In the genomic region with DNA sequence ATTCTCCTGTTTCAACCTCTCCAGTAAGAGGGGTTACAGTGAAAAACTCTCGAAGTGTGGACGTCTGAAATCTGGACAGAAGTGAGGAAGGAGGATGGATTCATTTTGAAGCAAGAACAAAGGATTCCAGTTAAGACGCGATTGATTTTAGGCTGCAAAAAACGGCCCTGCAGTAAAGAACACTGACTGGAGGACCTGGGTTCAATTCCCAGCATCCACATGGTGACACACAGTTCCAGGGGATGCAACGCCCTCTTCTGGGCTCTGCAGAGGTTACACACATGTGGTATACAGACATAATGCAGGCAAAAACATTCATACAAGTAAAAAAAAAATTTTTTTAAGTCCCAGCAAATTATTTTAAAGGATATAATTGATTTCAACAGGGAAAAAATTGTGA, we compare ENCODE assay signal across 9 mouse cellular contexts. TPM values are rescaled to one million over a fixed set of nuclear protein-coding genes. Genes with fewer than 3 reads are reported as not detected.
DNase-seq lines count a peak whose midpoint lies in the region; ATAC-seq lines count a peak whose summit lies in the region.
"Had no signal": no experiment of that assay in that cellular context is flagged by ENCODE, and none has a peak within 500 bp of the region (broad histone marks: within the 10 kb centered on the region; RNA-seq: fewer than 3 reads in every experiment).

No protein-coding gene starts in this region.

- H3K27me3 ChIP-seq in heart, embryonic 14.5 days (ENCODE audit: control insufficient read depth, insufficient read depth, low read length): no peaks in the 10 kb centered on the region
- peaks cover 14% of the 10 kb centered on the region for H3K27me3 ChIP-seq in hindbrain, embryonic 15.5 days
- 0 out of 2 replicates have a peak, but pooled peaks cover 3% of the 10 kb centered on the region for H3K27me3 ChIP-seq in midbrain, embryonic 15.5 days (replicated peaks)

- H3K4me2 ChIP-seq in heart, embryonic 14.5 days (ENCODE audit: low read length): peak overlapping the region; percentile 91
- H3K4me2 ChIP-seq in hindbrain, embryonic 15.5 days: peak overlapping the region; percentile 95
- H3K4me2 ChIP-seq in midbrain, embryonic 15.5 days: peak overlapping the region; percentile 91

- H3K4me3 ChIP-seq in heart, embryonic 14.5 days (ENCODE audit: control insufficient read depth in 1 of 2, insufficient read depth in 1 of 2, low read depth in 1 of 2, low read length in 2 of 2): peak overlapping the region; percentile 64 to 67; a peak in 3 of 4 replicates
- H3K4me3 ChIP-seq in hindbrain, embryonic 15.5 days: peak overlapping the region; percentile 85
- H3K4me3 ChIP-seq in midbrain, embryonic 15.5 days: peak overlapping the region; percentile 90

- DNase-seq in heart, adult 9 months (ENCODE audit: low spot score in 2 of 2): no peak
- peak; percentile 18 for DNase-seq in brain, adult 2 months (ENCODE audit: low read depth, low spot score)
- no peak for DNase-seq in frontal cortex, adult 2 months (ENCODE audit: extremely low spot score in 1 of 2, low spot score in 1 of 2)

- no peaks in the 10 kb centered on the region for H3K36me3 ChIP-seq in heart, embryonic 14.5 days (ENCODE audit: control insufficient read depth, insufficient read depth, low read length)
- H3K36me3 ChIP-seq in hindbrain, embryonic 15.5 days: no peaks in the 10 kb centered on the region
- no peaks in the 10 kb centered on the region for H3K36me3 ChIP-seq in midbrain, embryonic 15.5 days (replicated peaks)

- no peak for ATAC-seq in heart, embryonic 14.5 days (ENCODE audit: insufficient number of reproducible peaks, insufficient read depth, low FRiP score, low read depth)
- no peak for ATAC-seq in hindbrain, embryonic 15.5 days (ENCODE audit: low FRiP score, low read depth)
- ATAC-seq in midbrain, embryonic 15.5 days (replicated peaks): no peak
- no peak for ATAC-seq in megakaryocyte-erythroid progenitor cell, adult 5-6 weeks (replicated peaks; ENCODE audit: low FRiP score, low TSS enrichment, poor library complexity, severe bottlenecking)
- ATAC-seq in erythroid progenitor cell, adult 5-6 weeks (replicated peaks; ENCODE audit: low FRiP score, poor library complexity, severe bottlenecking): no peak

- no peak overlapping the region for H3K27ac ChIP-seq in heart, embryonic 14.5 days (replicated peaks in 1 of 2; ENCODE audit: control insufficient read depth in 1 of 2, insufficient read depth in 1 of 2, low read depth in 2 of 2, low read length in 2 of 2)
- no peak overlapping the region for H3K27ac ChIP-seq in hindbrain, embryonic 15.5 days (replicated peaks)
- H3K27ac ChIP-seq in midbrain, embryonic 15.5 days: no peak overlapping the region
- H3K27ac ChIP-seq: liver, embryonic 14.5 days had no signal

- H3K9ac ChIP-seq in heart, embryonic 14.5 days (ENCODE audit: low read length): no peak overlapping the region; the same call in 1 of the 2 replicates
- H3K9ac ChIP-seq in hindbrain, embryonic 15.5 days: no peak overlapping the region
- H3K9ac ChIP-seq in midbrain, embryonic 15.5 days: no peak overlapping the region
- H3K9ac ChIP-seq: liver, embryonic 14.5 days had no signal

- 31% methylated on average over 6 of the region's 6 CpGs for WGBS in heart, embryonic 14.5 days
- WGBS in hindbrain, embryonic 15.5 days: 35% methylated on average over 6 of the region's 6 CpGs
- 39% methylated on average over 6 of the region's 6 CpGs for WGBS in midbrain, embryonic 15.5 days

- no peaks in the 10 kb centered on the region for H3K9me3 ChIP-seq in heart, embryonic 14.5 days (ENCODE audit: control insufficient read depth, low read length)
- H3K9me3 ChIP-seq in hindbrain, embryonic 15.5 days: no peaks in the 10 kb centered on the region
- no peaks in the 10 kb centered on the region for H3K9me3 ChIP-seq in midbrain, embryonic 15.5 days

- peaks cover 0 to 8% of the 10 kb centered on the region in 2 experiments; a peak in 2 of 4 replicates for H3K4me1 ChIP-seq in heart, embryonic 14.5 days (ENCODE audit: control insufficient read depth in 2 of 2, insufficient read depth in 2 of 2, low read length in 2 of 2)
- peaks cover 19% of the 10 kb centered on the region for H3K4me1 ChIP-seq in hindbrain, embryonic 15.5 days (replicated peaks)
- H3K4me1 ChIP-seq in midbrain, embryonic 15.5 days: peaks cover 24% of the 10 kb centered on the region

RNA-seq across cellular contexts. Expression of a gene that starts 1.0 kb away (rescaled TPM):
- 5.8 and 7.0 TPM in 2 replicates for polyA plus RNA-seq in heart, embryonic 14.5 days (2014; fragmentation: Nextera tagmentation; extraction: Ambion mirVana)
- 17.6 and 20.6 TPM in 2 replicates for polyA plus RNA-seq in hindbrain, embryonic 15.5 days (2015; fragmentation: Nextera tagmentation; extraction: Ambion mirVana)
- polyA plus RNA-seq in midbrain, embryonic 15.5 days (2015; fragmentation: Nextera tagmentation; extraction: Ambion mirVana): 28.9 and 34.2 TPM in 2 replicates
- 5.6 and 8.0 TPM in 2 replicates for total RNA-seq in megakaryocyte-erythroid progenitor cell, adult 5-6 weeks (2014; fragmentation: Nextera tagmentation)
- total RNA-seq in megakaryocyte-erythroid progenitor cell, adult 5-6 weeks (2017): 6.2 and 16.5 TPM in 2 replicates
- 39.5 and 44.2 TPM in 2 replicates for polyA plus RNA-seq in frontal cortex, adult 2 months (2012; rRNA removed)
- 2.2 TPM in 1 of 2 replicates, not detected in the other for total RNA-seq in erythroid progenitor cell, adult 5-6 weeks (2015; ENCODE audit: low replicate concordance)
- total RNA-seq in erythroid progenitor cell, adult 5-6 weeks (2017; ENCODE audit: low replicate concordance): 0.39 and 6.0 TPM in 2 replicates

RNA-seq across cellular contexts. Expression of a gene that starts 18.8 kb away (rescaled TPM):
- 0.12 TPM in 1 of 2 replicates, not detected in the other for polyA plus RNA-seq in heart, embryonic 14.5 days (2014; fragmentation: Nextera tagmentation; extraction: Ambion mirVana)
- 0.09 and 0.12 TPM in 2 replicates for polyA plus RNA-seq in hindbrain, embryonic 15.5 days (2015; fragmentation: Nextera tagmentation; extraction: Ambion mirVana)
- 0.09 TPM in 1 of 2 replicates, not detected in the other for polyA plus RNA-seq in midbrain, embryonic 15.5 days (2015; fragmentation: Nextera tagmentation; extraction: Ambion mirVana)
- total RNA-seq in megakaryocyte-erythroid progenitor cell, adult 5-6 weeks (2014; fragmentation: Nextera tagmentation): not detected in 2 replicates
- total RNA-seq in megakaryocyte-erythroid progenitor cell, adult 5-6 weeks (2017): 0.28 TPM in 1 of 2 replicates, not detected in the other
- 0.18 TPM in 1 of 2 replicates, not detected in the other for polyA plus RNA-seq in frontal cortex, adult 2 months (2012; rRNA removed)
- total RNA-seq in erythroid progenitor cell, adult 5-6 weeks (2015; ENCODE audit: low replicate concordance): not detected in 2 replicates
- not detected in 2 replicates for total RNA-seq in erythroid progenitor cell, adult 5-6 weeks (2017; ENCODE audit: low replicate concordance)
- polyA plus RNA-seq: liver, embryonic 14.5 days had no signal

RNA-seq across cellular contexts. Expression of a gene that starts 40.7 kb away (rescaled TPM):
- polyA plus RNA-seq in heart, embryonic 14.5 days (2014; fragmentation: Nextera tagmentation; extraction: Ambion mirVana): not detected in 2 replicates
- not detected in 2 replicates for polyA plus RNA-seq in hindbrain, embryonic 15.5 days (2015; fragmentation: Nextera tagmentation; extraction: Ambion mirVana)
- not detected in 2 replicates for polyA plus RNA-seq in midbrain, embryonic 15.5 days (2015; fragmentation: Nextera tagmentation; extraction: Ambion mirVana)
- total RNA-seq in megakaryocyte-erythroid progenitor cell, adult 5-6 weeks (2014; fragmentation: Nextera tagmentation): not detected in 2 replicates
- not detected in 2 replicates for total RNA-seq in megakaryocyte-erythroid progenitor cell, adult 5-6 weeks (2017)
- not detected in 2 replicates for polyA plus RNA-seq in frontal cortex, adult 2 months (2012; rRNA removed)
- total RNA-seq in erythroid progenitor cell, adult 5-6 weeks (2015; ENCODE audit: low replicate concordance): not detected in 2 replicates
- total RNA-seq in erythroid progenitor cell, adult 5-6 weeks (2017; ENCODE audit: low replicate concordance): not detected in 2 replicates
- polyA plus RNA-seq: liver, embryonic 14.5 days had no signal

RNA-seq across cellular contexts. Expression of a gene that starts 50.0 kb away (rescaled TPM):
- 79.1 and 80.3 TPM in 2 replicates for polyA plus RNA-seq in heart, embryonic 14.5 days (2014; fragmentation: Nextera tagmentation; extraction: Ambion mirVana)
- 44.6 and 45.2 TPM in 2 replicates for polyA plus RNA-seq in hindbrain, embryonic 15.5 days (2015; fragmentation: Nextera tagmentation; extraction: Ambion mirVana)
- polyA plus RNA-seq in midbrain, embryonic 15.5 days (2015; fragmentation: Nextera tagmentation; extraction: Ambion mirVana): 40.9 and 42.7 TPM in 2 replicates
- total RNA-seq in megakaryocyte-erythroid progenitor cell, adult 5-6 weeks (2014; fragmentation: Nextera tagmentation): 73.6 and 85.5 TPM in 2 replicates
- total RNA-seq in megakaryocyte-erythroid progenitor cell, adult 5-6 weeks (2017): 112 and 131 TPM in 2 replicates
- polyA plus RNA-seq in frontal cortex, adult 2 months (2012; rRNA removed): 36.4 and 41.1 TPM in 2 replicates
- total RNA-seq in erythroid progenitor cell, adult 5-6 weeks (2015; ENCODE audit: low replicate concordance): 19.8 and 21.0 TPM in 2 replicates
- total RNA-seq in erythroid progenitor cell, adult 5-6 weeks (2017; ENCODE audit: low replicate concordance): 6.8 and 22.5 TPM in 2 replicates

RNA-seq across cellular contexts. Expression of a gene that starts 54.7 kb away (rescaled TPM):
- polyA plus RNA-seq in heart, embryonic 14.5 days (2014; fragmentation: Nextera tagmentation; extraction: Ambion mirVana): not detected in 2 replicates
- polyA plus RNA-seq in hindbrain, embryonic 15.5 days (2015; fragmentation: Nextera tagmentation; extraction: Ambion mirVana): not detected in 2 replicates
- 0.05 TPM in 1 of 2 replicates, not detected in the other for polyA plus RNA-seq in midbrain, embryonic 15.5 days (2015; fragmentation: Nextera tagmentation; extraction: Ambion mirVana)
- total RNA-seq in megakaryocyte-erythroid progenitor cell, adult 5-6 weeks (2014; fragmentation: Nextera tagmentation): not detected in 2 replicates
- not detected in 2 replicates for total RNA-seq in megakaryocyte-erythroid progenitor cell, adult 5-6 weeks (2017)
- polyA plus RNA-seq in frontal cortex, adult 2 months (2012; rRNA removed): 0.18 and 0.19 TPM in 2 replicates
- total RNA-seq in erythroid progenitor cell, adult 5-6 weeks (2015; ENCODE audit: low replicate concordance): not detected in 2 replicates
- total RNA-seq in erythroid progenitor cell, adult 5-6 weeks (2017; ENCODE audit: low replicate concordance): not detected in 2 replicates
- polyA plus RNA-seq: liver, embryonic 14.5 days had no signal
